Mouse (Mus musculus): ENCODE results near the gene Bbof1. TPM values are rescaled to one million over a fixed set of nuclear protein-coding genes. Genes with fewer than 3 reads are reported as not detected.
A peak's percentile ranks its signal among the peaks of the same experiment; 100 is the strongest.

Bbof1 gene
- polyA plus RNA-seq, 1 experiment from 2014 or later = 2.8 TPM

- H3K27ac ChIP-seq (ENCODE audit: low read length) = no peak overlapping the region
- no peak overlapping the region for H3K4me3 ChIP-seq (ENCODE audit: low read depth, low read length)
- H3K9ac ChIP-seq (replicated peaks; ENCODE audit: low read depth) = no peak overlapping the region
- H3K36me3 ChIP-seq (ENCODE audit: insufficient read depth, low read length) = peaks cover 6% of the 10 kb centered on the region; the same call in 1 of the 2 replicates
- H3K27me3 ChIP-seq (replicated peaks; ENCODE audit: insufficient read depth, low read length) = no peaks in the 10 kb centered on the region
- TF ChIP-seq EP300 (IDR thresholded peaks at IDR 0.05) (no peak), CTCF (IDR thresholded peaks at IDR 0.05) (peak; percentile 77)
- no peaks in the 10 kb centered on the region for H3K9me3 ChIP-seq (ENCODE audit: low read length)
- 0% methylated on average over 1 of the region's 1 CpGs for WGBS
- ATAC-seq (no peak), DNase-seq (ENCODE audit: low spot score) (peak; percentile 73)
- no peaks in the 10 kb centered on the region for H3K4me1 ChIP-seq (ENCODE audit: insufficient read depth, low read depth, low read length)
- no peak overlapping the region for H3K4me2 ChIP-seq (replicated peaks; ENCODE audit: low read depth, low read length)
Observed at GRCm38 (mm10) chr12:84468701-84469100, 59.8 kb downstream of the Bbof1 start.

GRCm38 (mm10) chr12:84478937-84479336 lies 70.1 kb downstream of the Bbof1 start:
- Histone ChIP-seq H3K9ac (replicated peaks; ENCODE audit: low read depth) (no peak overlapping the region), H3K9me3 (ENCODE audit: low read length) (no peaks in the 10 kb centered on the region), H3K27me3 (replicated peaks; ENCODE audit: insufficient read depth, low read length) (no peaks in the 10 kb centered on the region), H3K4me2 (replicated peaks; ENCODE audit: low read depth, low read length) (no peak overlapping the region), H3K36me3 (ENCODE audit: insufficient read depth, low read length) (no peaks in the 10 kb centered on the region), H3K27ac (ENCODE audit: low read length) (no peak overlapping the region), H3K4me3 (ENCODE audit: low read depth, low read length) (no peak overlapping the region), H3K4me1 (ENCODE audit: insufficient read depth, low read depth, low read length) (no peaks in the 10 kb centered on the region)
- WGBS = 81% methylated on average over 7 of the region's 7 CpGs
- DNase-seq (ENCODE audit: low spot score) (no peak), ATAC-seq (no peak)
- TF ChIP-seq CTCF (IDR thresholded peaks at IDR 0.05) (no peak), EP300 (IDR thresholded peaks at IDR 0.05) (no peak)

- H3K27ac ChIP-seq (ENCODE audit: low read length) = no peak overlapping the region
Observed at GRCm38 (mm10) chr12:84481251-84481650, 72.4 kb downstream of the Bbof1 start.

GRCm38 (mm10) chr12:84482778-84483585 lies 74.1 kb downstream of the Bbof1 start:
- no peaks in the 10 kb centered on the region for H3K9me3 ChIP-seq (ENCODE audit: low read length)
- no peaks in the 10 kb centered on the region for H3K27me3 ChIP-seq (replicated peaks; ENCODE audit: insufficient read depth, low read length)
- H3K9ac ChIP-seq (replicated peaks; ENCODE audit: low read depth) = no peak overlapping the region
- no peak for ATAC-seq
- TF ChIP-seq CTCF (IDR thresholded peaks at IDR 0.05) (no peak), EP300 (IDR thresholded peaks at IDR 0.05) (no peak)
- WGBS = 82% methylated on average over 14 of the region's 14 CpGs
- no peak overlapping the region for H3K4me2 ChIP-seq (replicated peaks; ENCODE audit: low read depth, low read length)
- H3K4me3 ChIP-seq (ENCODE audit: low read depth, low read length) = no peak overlapping the region
- no peak overlapping the region for H3K27ac ChIP-seq (ENCODE audit: low read length)
- H3K4me1 ChIP-seq (ENCODE audit: insufficient read depth, low read depth, low read length) = peaks cover 3% of the 10 kb centered on the region; the same call in 1 of the 2 replicates
- no peak for DNase-seq (ENCODE audit: low spot score)
- H3K36me3 ChIP-seq (ENCODE audit: insufficient read depth, low read length) = no peaks in the 10 kb centered on the region

More at GRCm38 (mm10) chr12:84481251-84481650, 72.4 kb downstream of the Bbof1 start:
- DNase-seq (ENCODE audit: low spot score) (no peak), ATAC-seq (no peak)
- Histone ChIP-seq H3K4me2 (replicated peaks; ENCODE audit: low read depth, low read length) (no peak overlapping the region), H3K36me3 (ENCODE audit: insufficient read depth, low read length) (no peaks in the 10 kb centered on the region), H3K4me3 (ENCODE audit: low read depth, low read length) (no peak overlapping the region), H3K27me3 (replicated peaks; ENCODE audit: insufficient read depth, low read length) (no peaks in the 10 kb centered on the region), H3K4me1 (ENCODE audit: insufficient read depth, low read depth, low read length) (no peaks in the 10 kb centered on the region), H3K9me3 (ENCODE audit: low read length) (no peaks in the 10 kb centered on the region), H3K9ac (replicated peaks; ENCODE audit: low read depth) (no peak overlapping the region)
- TF ChIP-seq CTCF (IDR thresholded peaks at IDR 0.05) = no peak
- TF ChIP-seq EP300 (IDR thresholded peaks at IDR 0.05) = no peak
- 27% methylated on average over 2 of the region's 2 CpGs for WGBS

- H3K27ac ChIP-seq (ENCODE audit: low read length) = no peak overlapping the region
- H3K27me3 ChIP-seq (replicated peaks; ENCODE audit: insufficient read depth, low read length) = no peaks in the 10 kb centered on the region
- DNase-seq (ENCODE audit: low spot score) (peak; percentile 38), ATAC-seq (peak; percentile 71)
- H3K36me3 ChIP-seq (ENCODE audit: insufficient read depth, low read length) = no peaks in the 10 kb centered on the region
- H3K9me3 ChIP-seq (ENCODE audit: low read length) = no peaks in the 10 kb centered on the region
- no peak overlapping the region for H3K9ac ChIP-seq (replicated peaks; ENCODE audit: low read depth)
- 18% methylated on average over 8 of the region's 8 CpGs for WGBS
- no peak overlapping the region for H3K4me2 ChIP-seq (replicated peaks; ENCODE audit: low read depth, low read length)
- H3K4me3 ChIP-seq (ENCODE audit: low read depth, low read length) = no peak overlapping the region
- H3K4me1 ChIP-seq (ENCODE audit: insufficient read depth, low read depth, low read length) = peaks cover 3% of the 10 kb centered on the region; the same call in 1 of the 2 replicates
- no peak for TF ChIP-seq EP300 (IDR thresholded peaks at IDR 0.05)
- no peak for TF ChIP-seq CTCF (IDR thresholded peaks at IDR 0.05)
Observed at GRCm38 (mm10) chr12:84487324-84488056, 78.6 kb downstream of the Bbof1 start.

Other genes starting within 250 kb of the Bbof1 start
- gene Elmsan1, start 190.2 kb upstream of the Bbof1 start, polyA plus RNA-seq (2015; fragmentation: Nextera tagmentation; extraction: Ambion mirVana) = 5.9 and 6.7 TPM in 2 replicates
- gene Ptgr2, start 123.8 kb upstream of the Bbof1 start, polyA plus RNA-seq (2015; fragmentation: Nextera tagmentation; extraction: Ambion mirVana) = 26.3 and 28.0 TPM in 2 replicates
- gene Zfp410, start 92.2 kb upstream of the Bbof1 start, polyA plus RNA-seq (2015; fragmentation: Nextera tagmentation; extraction: Ambion mirVana) = 44.9 and 49.0 TPM in 2 replicates
- gene Coq6, start 47.4 kb upstream of the Bbof1 start, polyA plus RNA-seq (2015; fragmentation: Nextera tagmentation; extraction: Ambion mirVana) = 20.7 and 21.2 TPM in 2 replicates
- 2.4 and 3.1 TPM in 2 replicates for gene Fam161b, start 47.2 kb upstream of the Bbof1 start, polyA plus RNA-seq (2015; fragmentation: Nextera tagmentation; extraction: Ambion mirVana)
- gene Entpd5, start within 50 bp of the Bbof1 start, polyA plus RNA-seq (2015; fragmentation: Nextera tagmentation; extraction: Ambion mirVana) = 10.8 TPM in 2 replicates
- gene Rnf113a2, start 8.1 kb downstream of the Bbof1 start, polyA plus RNA-seq (2015; fragmentation: Nextera tagmentation; extraction: Ambion mirVana) = 22.9 and 23.0 TPM in 2 replicates
- gene Aldh6a1, start 41.9 kb downstream of the Bbof1 start, polyA plus RNA-seq (2015; fragmentation: Nextera tagmentation; extraction: Ambion mirVana) = 52.1 and 67.5 TPM in 2 replicates
- 18.2 and 18.5 TPM in 2 replicates for gene Lin52, start 42.4 kb downstream of the Bbof1 start, polyA plus RNA-seq (2015; fragmentation: Nextera tagmentation; extraction: Ambion mirVana)
- not detected in 2 replicates for gene Vsx2, start 160.7 kb downstream of the Bbof1 start, polyA plus RNA-seq (2015; fragmentation: Nextera tagmentation; extraction: Ambion mirVana)
- gene Abcd4, start 208.3 kb downstream of the Bbof1 start, polyA plus RNA-seq (2015; fragmentation: Nextera tagmentation; extraction: Ambion mirVana) = 9.2 and 10.5 TPM in 2 replicates
- not detected in 2 replicates for gene Vrtn, start 231.9 kb downstream of the Bbof1 start, polyA plus RNA-seq (2015; fragmentation: Nextera tagmentation; extraction: Ambion mirVana)

Data from lung, postnatal 0 days (tissue).